Mouse (Mus musculus) testis, adult 10 weeks (tissue): ENCODE measurements around the gene Slc9a3r1. TPM values are rescaled to one million over a fixed set of nuclear protein-coding genes. Genes with fewer than 3 reads are reported as not detected.

Experiments
- polyA plus RNA-seq: library from polyadenylated mRNA; stranded (reverse); fragments of 350-450 nt; fragmentation: Illumina TruSeq; extraction: RNeasy Lipid Tissue Mini Kit (QIAGEN cat#74804); gene quantifications from one replicate; pipeline ENCODE4 v1.2.3, GENCODE M21; 2014; ENCODE audit warnings: low read depth, low replicate concordance

Slc9a3r1 gene
- 5.1 TPM for polyA plus RNA-seq

DNA sequence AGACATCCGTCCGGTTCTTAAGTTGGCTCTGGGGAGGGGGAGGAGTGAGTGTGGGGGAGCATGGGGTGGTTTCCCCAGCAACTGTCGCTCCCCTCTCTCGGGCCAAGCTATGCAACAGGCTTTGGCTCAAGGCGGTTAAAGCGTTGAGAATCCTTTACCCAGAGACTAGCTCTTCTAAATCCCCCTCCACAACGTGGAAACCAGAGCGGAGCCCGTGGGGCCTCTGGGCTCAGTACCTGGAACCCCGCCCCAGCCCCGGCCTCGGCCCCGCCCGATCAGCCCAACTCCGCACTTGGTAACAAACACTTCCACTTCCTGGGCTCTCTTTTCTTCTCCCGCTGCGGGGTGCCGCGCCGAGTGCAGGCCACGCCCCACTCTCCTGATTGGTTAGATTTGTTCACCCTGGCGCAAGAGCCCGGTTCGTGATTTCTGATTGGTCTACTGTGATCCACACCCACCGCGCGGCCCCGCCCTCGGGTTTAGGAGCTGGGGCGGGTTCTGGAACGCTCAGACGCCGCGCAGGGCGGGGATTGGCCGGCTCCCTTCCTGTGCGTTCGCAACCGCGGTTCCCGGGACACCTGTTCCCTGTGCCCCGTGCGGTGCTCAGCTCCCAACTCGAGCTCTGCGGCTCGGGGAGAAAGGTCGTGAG, at the start of gene Slc9a3r1:
Slc9a3r1 (plus strand) TSS at position 510 of the 649 bp plus-strand sequence.

GRCm38 (mm10) chr11:115133800-115134199, 29.3 kb upstream of the Slc9a3r1 start, which contains the start of gene Cd300lf:
Cd300lf (minus strand) TSS chr11:115133992.

GRCm38 (mm10) chr11:115187224-115187639, 24.1 kb downstream of the Slc9a3r1 start, which contains the start of gene Tmem104:
Tmem104 (plus strand) TSS chr11:115187487.

GRCm38 (mm10) chr11:115187693-115188092, 24.6 kb downstream of the Slc9a3r1 start, which contains the start of gene Nat9:
Nat9 (minus strand) TSS chr11:115187859.

Other genes starting within 250 kb of the Slc9a3r1 start
- not detected for gene Cd300lb, start 229.0 kb upstream of the Slc9a3r1 start, polyA plus RNA-seq
- gene Cd300c, start 194.2 kb upstream of the Slc9a3r1 start, polyA plus RNA-seq = not detected
- 0.41 TPM for gene Cd300ld, start 173.4 kb upstream of the Slc9a3r1 start, polyA plus RNA-seq
- gene Cd300c2, start 161.5 kb upstream of the Slc9a3r1 start, polyA plus RNA-seq = 0.22 TPM
- not detected for gene Cd300ld2, start 147.1 kb upstream of the Slc9a3r1 start, polyA plus RNA-seq
- gene Cd300ld4, start 136.3 kb upstream of the Slc9a3r1 start, polyA plus RNA-seq = not detected
- gene Cd300ld5, start 125.6 kb upstream of the Slc9a3r1 start, polyA plus RNA-seq = 1.1 TPM
- 1.1 TPM for gene Cd300ld3, start 114.9 kb upstream of the Slc9a3r1 start, polyA plus RNA-seq
- not detected for gene Cd300e, start 101.2 kb upstream of the Slc9a3r1 start, polyA plus RNA-seq
- not detected for gene Rab37, start 71.9 kb upstream of the Slc9a3r1 start, polyA plus RNA-seq
- not detected for gene Cd300lf, start 29.3 kb upstream of the Slc9a3r1 start, polyA plus RNA-seq
- 0.13 TPM for gene Tmem104, start 24.1 kb downstream of the Slc9a3r1 start, polyA plus RNA-seq
- 7.1 TPM for gene Nat9, start 24.5 kb downstream of the Slc9a3r1 start, polyA plus RNA-seq
- gene Grin2c, start 103.9 kb downstream of the Slc9a3r1 start, polyA plus RNA-seq = 0.04 TPM
- 5.7 TPM for gene Fdxr, start 113.7 kb downstream of the Slc9a3r1 start, polyA plus RNA-seq
- gene Fads6, start 134.3 kb downstream of the Slc9a3r1 start, polyA plus RNA-seq = 3.2 TPM
- 0.53 TPM for gene Otop2, start 143.8 kb downstream of the Slc9a3r1 start, polyA plus RNA-seq
- gene Ush1g, start 158.7 kb downstream of the Slc9a3r1 start, polyA plus RNA-seq = 0.28 TPM
- gene Otop3, start 171.4 kb downstream of the Slc9a3r1 start, polyA plus RNA-seq = not detected
- gene Hid1, start 204.4 kb downstream of the Slc9a3r1 start, polyA plus RNA-seq = not detected
- 0.29 TPM for gene Cdr2l, start 218.6 kb downstream of the Slc9a3r1 start, polyA plus RNA-seq
- 6.3 TPM for gene Mrpl58, start 240.4 kb downstream of the Slc9a3r1 start, polyA plus RNA-seq